Mouse (Mus musculus) lung, postnatal 0 days (tissue): Measurements from ENCODE around the gene Mbd3l2. TPM values are rescaled to one million over a fixed set of nuclear protein-coding genes. Genes with fewer than 3 reads are reported as not detected.

Experiments
- ATAC-seq: fragments of 200-750 bp; cut with Nextera tagmentation; 2 replicates; pipeline ENCODE4 v1.8.0; 2017; ENCODE audit warnings: moderate library complexity
- DNase-seq: peaks from one replicate; pipeline ENCODE4 v3.0.0-alpha.2; 2016; ENCODE audit warnings: low spot score
- H3K27ac ChIP-seq: fragments of 300-500 bp; sonication (generic); 2 replicates; pipeline ENCODE4 v1.5.1; 2014; ENCODE audit warnings: antibody characterized with exemption, mild to moderate bottlenecking, low read length, mixed read lengths
- H3K27me3 ChIP-seq: fragments of 300-500 bp; sonication (generic); replicated peaks from 2 replicates; pipeline ENCODE4 v1.6.1; 2014; ENCODE audit warnings: low read length, mixed read lengths; ENCODE audit not compliant: insufficient read depth
- H3K36me3 ChIP-seq: fragments of 300-500 bp; sonication (generic); 2 replicates; pipeline ENCODE4 v1.6.1; 2014; ENCODE audit warnings: low read length, mixed read lengths; ENCODE audit not compliant: insufficient read depth
- H3K4me1 ChIP-seq: fragments of 300-500 bp; sonication (generic); 2 replicates; pipeline ENCODE4 v1.6.1; 2014; ENCODE audit warnings: antibody characterized with exemption, low read depth, low read length, mixed read lengths; ENCODE audit not compliant: insufficient read depth
- H3K4me2 ChIP-seq: fragments of 300-500 bp; sonication (generic); replicated peaks from 2 replicates; pipeline ENCODE4 v1.6.1; 2014; ENCODE audit warnings: low read depth, mild to moderate bottlenecking, low read length, moderate library complexity, mixed read lengths
- H3K4me3 ChIP-seq: fragments of 300-500 bp; sonication (generic); 2 replicates; pipeline ENCODE4 v1.5.1; 2014; ENCODE audit warnings: low read depth, low read length
- H3K9ac ChIP-seq: fragments of 300-500 bp; sonication (generic); replicated peaks from 2 replicates; pipeline ENCODE4 v1.6.1; 2014; ENCODE audit warnings: low read depth, mild to moderate bottlenecking
- H3K9me3 ChIP-seq: fragments of 300-500 bp; sonication (generic); 2 replicates; pipeline ENCODE4 v1.6.1; 2016; ENCODE audit warnings: low read length, mixed read lengths
- CTCF ChIP-seq: IDR thresholded peaks from 2 replicates; pipeline ENCODE4 v1.5.1; 2016; ENCODE audit warnings: antibody characterized with exemption, mild to moderate bottlenecking
- EP300 ChIP-seq: IDR thresholded peaks from 2 replicates; pipeline ENCODE4 v1.6.1; 2016; ENCODE audit warnings: antibody characterized with exemption, mild to moderate bottlenecking, control low read depth
- WGBS: fragments of 180-500 bp; shearing (Covaris S2); extraction: QIAGEN DNeasy Blood & Tissue Kit; methylation state at CpG from one replicate; pipeline ENCODE4 v1.1.7; 2014; 5-methylcytosine and 5-hydroxymethylcytosine counted together
- microRNA-seq: library from miRNA; unstranded; fragments of <30 nt; microRNA quantifications from one replicate; pipeline ENCODE4, GENCODE M21; 2016
- polyA plus RNA-seq: library from polyadenylated mRNA; unstranded; fragments of >200 nt; fragmentation: Nextera tagmentation; extraction: Ambion mirVana; gene quantifications from 2 replicates; pipeline ENCODE4 v1.2.1, GENCODE M21; 2015

Mbd3l2 gene
- polyA plus RNA-seq, 1 experiment from 2014 or later = not detected

DNA sequence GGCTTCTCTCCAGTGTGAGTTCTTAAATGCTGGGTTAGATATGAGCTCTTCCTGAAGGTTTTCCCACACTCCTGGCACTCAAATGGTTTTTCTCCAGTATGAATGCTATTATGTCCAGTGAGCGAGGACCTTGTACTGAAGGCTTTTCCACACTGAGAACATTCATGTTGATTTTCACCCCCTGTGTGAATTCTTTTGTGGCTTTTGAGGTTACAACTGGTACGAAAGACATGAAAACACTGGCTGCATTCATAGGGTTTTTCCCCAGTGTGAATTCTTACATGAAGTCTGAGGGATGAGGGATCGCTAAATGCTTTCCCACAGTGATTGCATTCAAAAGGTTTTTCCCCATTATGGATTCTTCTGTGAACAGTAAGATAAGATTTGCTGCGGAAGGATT, 26.1 kb downstream of the Mbd3l2 start:
- Histone ChIP-seq H3K36me3 (no peaks in the 10 kb centered on the region), H3K27ac (no peak overlapping the region), H3K4me1 (no peaks in the 10 kb centered on the region), H3K27me3 (no peaks in the 10 kb centered on the region), H3K9me3 (peaks cover 5% of the 10 kb centered on the region; the same call in 1 of the 2 replicates), H3K4me3 (no peak overlapping the region), H3K9ac (no peak overlapping the region), H3K4me2 (no peak overlapping the region)
- no peak for TF ChIP-seq EP300
- TF ChIP-seq CTCF = no peak
- DNase-seq (no peak), ATAC-seq (no peak)
- WGBS = 96% methylated on average over 4 of the region's 4 CpGs

GRCm38 (mm10) chr9:18467350-18467749, 36.9 kb downstream of the Mbd3l2 start:
- no peak for DNase-seq
- 66% methylated on average over 3 of the region's 3 CpGs for WGBS
- Histone ChIP-seq H3K4me3 (no peak overlapping the region), H3K27me3 (no peaks in the 10 kb centered on the region), H3K36me3 (no peaks in the 10 kb centered on the region), H3K4me1 (no peaks in the 10 kb centered on the region), H3K9ac (no peak overlapping the region), H3K27ac (no peak overlapping the region), H3K4me2 (no peak overlapping the region), H3K9me3 (no peaks in the 10 kb centered on the region)
- ATAC-seq = no peak
- TF ChIP-seq EP300 = no peak
- no peak for TF ChIP-seq CTCF

GRCm38 (mm10) chr9:18468005-18468404, 37.6 kb downstream of the Mbd3l2 start:
- no peaks in the 10 kb centered on the region for H3K27me3 ChIP-seq
- ATAC-seq (no peak), DNase-seq (no peak)
- WGBS = 80% methylated on average over 3 of the region's 3 CpGs
- no peak overlapping the region for H3K27ac ChIP-seq
- H3K36me3 ChIP-seq = no peaks in the 10 kb centered on the region
- H3K9me3 ChIP-seq = no peaks in the 10 kb centered on the region
- H3K4me3 ChIP-seq = no peak overlapping the region
- H3K9ac ChIP-seq = no peak overlapping the region
- TF ChIP-seq CTCF = no peak
- no peak for TF ChIP-seq EP300
- H3K4me2 ChIP-seq = no peak overlapping the region
- no peaks in the 10 kb centered on the region for H3K4me1 ChIP-seq

DNA sequence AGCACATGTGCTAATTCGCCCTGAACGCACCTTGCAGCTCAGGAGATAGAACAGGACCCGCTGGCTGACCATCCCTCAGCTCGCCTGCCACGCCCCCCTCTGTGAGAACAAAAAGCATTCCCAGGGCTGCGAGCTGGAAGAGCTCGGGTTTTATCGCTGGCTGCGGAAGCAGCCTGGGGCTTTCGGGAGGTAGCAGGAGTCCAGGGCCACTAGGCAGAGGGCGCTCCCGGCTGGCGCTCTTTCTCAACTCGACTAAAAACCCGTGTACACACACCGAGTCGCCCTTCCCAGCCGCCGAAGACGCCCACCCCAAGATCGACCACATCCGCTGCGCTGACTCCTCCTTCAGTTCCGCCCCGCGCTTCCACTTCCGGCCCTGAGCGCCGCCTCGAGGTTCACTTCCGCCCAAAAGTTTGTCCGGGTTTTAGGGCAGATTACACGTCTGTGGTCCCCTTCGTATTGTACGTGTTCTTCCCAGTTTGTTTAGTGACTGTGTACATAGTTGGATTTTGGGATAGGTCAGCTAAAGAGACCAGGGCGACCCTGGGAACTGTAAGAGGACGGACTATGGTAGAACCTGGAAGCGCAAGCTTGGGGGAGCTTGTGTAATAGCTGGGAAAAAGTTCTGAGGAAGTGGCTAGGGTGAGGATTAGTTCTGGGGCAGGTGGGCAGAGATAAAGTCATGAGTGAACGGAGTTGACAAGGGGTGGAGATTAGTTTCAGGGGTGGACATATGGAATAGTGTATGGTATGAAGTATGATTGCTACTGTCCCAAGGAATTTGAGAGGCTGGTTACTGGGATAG, 43.1 kb downstream of the Mbd3l2 start:
- 4% methylated on average over 39 of the region's 39 CpGs for WGBS
- peak overlapping the region; percentile 56 for H3K4me3 ChIP-seq
- H3K27me3 ChIP-seq = no peaks in the 10 kb centered on the region
- no peaks in the 10 kb centered on the region for H3K9me3 ChIP-seq
- peak overlapping the region; percentile 88 for H3K27ac ChIP-seq
- no peaks in the 10 kb centered on the region for H3K36me3 ChIP-seq
- H3K4me2 ChIP-seq = peak overlapping the region; percentile 64
- no peaks in the 10 kb centered on the region for H3K4me1 ChIP-seq
- TF ChIP-seq CTCF (no peak; the same call in 1 of the 2 replicates), EP300 (0 out of 2 replicates have a peak, but pooled peaks have one; percentile 29)
- peak; percentile 91 for DNase-seq
- ATAC-seq = peak; percentile 98
- peak overlapping the region; percentile 51 for H3K9ac ChIP-seq

GRCm38 (mm10) chr9:18478168-18478567, 47.7 kb downstream of the Mbd3l2 start, which contains the start of the genes Zfp558 and Mbd3l1:
Gene Zfp558, minus strand, starts transcription at chr9:18478268.
Gene Mbd3l1, plus strand, starts transcription at chr9:18478359.
- 55% methylated on average over 3 of the region's 3 CpGs for WGBS
- no peak within 1 kb of the TSS for H3K4me2 ChIP-seq
- H3K9me3 ChIP-seq = no peaks in the 10 kb centered on the region
- H3K27me3 ChIP-seq = no peaks in the 10 kb centered on the region
- no peak within 1 kb of the TSS for H3K4me3 ChIP-seq
- DNase-seq (no peak), ATAC-seq (no peak)
- no peaks in the 10 kb centered on the region for H3K4me1 ChIP-seq
- H3K9ac ChIP-seq = no peak within 1 kb of the TSS
- TF ChIP-seq CTCF = no peak
- no peak for TF ChIP-seq EP300
- no peaks in the 10 kb centered on the region for H3K36me3 ChIP-seq
- H3K27ac ChIP-seq = no peak within 1 kb of the TSS

Small RNA genes within 50 kb of the gene (microRNA-seq; reads per million reads assigned to microRNA genes)
- not detected for gene Gm22854

Other genes starting within 250 kb of the Mbd3l2 start
- 48.7 and 58.5 TPM in 2 replicates for gene Chordc1, start 138.5 kb upstream of the Mbd3l2 start, polyA plus RNA-seq
- gene Naalad2, start 27.7 kb upstream of the Mbd3l2 start, polyA plus RNA-seq = 4.8 TPM in 2 replicates
- gene Ubtfl1, start 26.2 kb upstream of the Mbd3l2 start, polyA plus RNA-seq = not detected in 2 replicates
- gene Zfp558, start 47.6 kb downstream of the Mbd3l2 start, polyA plus RNA-seq = 1.5 and 2.0 TPM in 2 replicates
- gene Mbd3l1, start 47.7 kb downstream of the Mbd3l2 start, polyA plus RNA-seq = not detected in 2 replicates
- 1.9 and 2.6 TPM in 2 replicates for gene Muc16, start 243.9 kb downstream of the Mbd3l2 start, polyA plus RNA-seq